Mouse (Mus musculus) cortical plate, adult 2 months (tissue): ENCODE results near the gene Bmper.

Experiments
- CTCF ChIP-seq: fragments of 200-500 bp; IDR thresholded peaks from 2 replicates; pipeline ENCODE4 v1.5.1; 2011; ENCODE audit warnings: mild to moderate bottlenecking, control low read depth, low read length; ENCODE audit not compliant: insufficient read depth; ENCODE audit errors: extremely low read depth
- POLR2A ChIP-seq: fragments of 200-500 bp; IDR thresholded peaks from 2 replicates; pipeline ENCODE4 v1.6.1; 2011; ENCODE audit warnings: mild to moderate bottlenecking, low read length, control low read depth; ENCODE audit not compliant: insufficient read depth; ENCODE audit errors: extremely low read depth

- TF ChIP-seq CTCF (no peak), POLR2A (no peak)
Observed at GRCm38 (mm10) chr9:23407935-23408781, 185.3 kb downstream of the Bmper start.
